Mouse (Mus musculus) olfactory bulb, adult 2 months (tissue): Measurements from ENCODE around the gene Il17f.

Experiments used
- CTCF ChIP-seq: fragments of 200-500 bp; IDR thresholded peaks from 2 replicates; pipeline ENCODE4 v1.5.1; 2012; ENCODE audit warnings: low read depth, mild to moderate bottlenecking, low read length, moderate library complexity; ENCODE audit not compliant: insufficient read depth
- POLR2A ChIP-seq: fragments of 200-500 bp; IDR thresholded peaks from 2 replicates; pipeline ENCODE4 v1.6.1; 2012; ENCODE audit warnings: mild to moderate bottlenecking, low read depth, low read length, moderate library complexity; ENCODE audit not compliant: insufficient read depth

GRCm38 (mm10) chr1:20795178-20795577 is 4.8 kb upstream of the Il17f start:
- no peak for TF ChIP-seq CTCF
- no peak for TF ChIP-seq POLR2A
